Mouse (Mus musculus): Measurements from ENCODE around the gene Disc1.

Gene Disc1

DNA sequence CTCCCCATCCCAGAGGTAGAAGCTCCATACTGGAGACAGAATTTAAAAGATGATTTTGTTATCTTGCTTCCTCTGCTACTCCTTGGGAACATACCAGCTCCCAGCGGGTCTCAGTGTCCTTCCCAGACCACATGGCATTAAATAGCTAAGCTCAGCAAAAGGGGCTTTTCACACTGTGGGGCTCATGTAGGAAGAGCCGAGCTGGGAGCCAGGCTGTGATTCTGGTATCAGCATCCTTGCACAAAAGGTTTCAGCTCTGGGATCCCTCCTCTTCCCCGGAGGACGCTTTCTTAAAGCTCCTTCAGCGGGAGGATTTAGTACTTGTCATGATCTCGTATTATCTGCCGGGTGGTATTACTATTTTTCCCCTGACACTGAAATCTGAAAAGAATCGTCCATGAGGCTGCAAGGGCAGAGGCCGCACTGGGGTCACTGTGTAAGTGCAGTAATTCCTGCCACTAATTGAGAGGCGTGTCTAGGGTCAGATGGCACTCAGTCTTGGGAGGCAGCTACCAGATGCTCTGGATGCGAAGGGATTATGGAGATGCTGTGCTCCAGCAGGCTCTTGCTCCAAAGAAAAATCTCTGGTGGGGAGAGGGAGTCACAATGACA is 223.2 kb downstream of the Disc1 start:
- no peak for DNase-seq

DNA sequence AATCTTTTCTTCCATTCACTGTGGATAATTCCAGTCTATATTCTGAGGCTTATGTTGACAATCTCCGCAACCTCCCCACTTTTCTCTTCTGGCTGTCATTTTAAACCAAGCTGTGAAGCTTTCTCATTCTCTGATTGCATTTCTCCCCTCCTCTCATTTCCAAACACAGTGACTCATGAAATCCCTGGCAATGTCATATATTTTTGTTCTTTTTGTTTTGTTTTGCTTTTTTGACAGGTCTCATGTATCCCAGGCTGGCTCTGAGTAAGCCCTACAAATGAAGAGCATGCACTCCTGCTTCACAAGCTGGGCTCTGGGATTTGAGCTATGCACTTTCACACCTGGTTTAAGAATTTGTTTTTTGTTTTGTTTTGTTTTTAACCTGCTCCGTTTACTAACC is 225.2 kb downstream of the Disc1 start:
- no peak for DNase-seq

- no peak for DNase-seq
Measured at GRCm38 (mm10) chr8:125279892-125280291, 225.9 kb downstream of the Disc1 start.

DNA sequence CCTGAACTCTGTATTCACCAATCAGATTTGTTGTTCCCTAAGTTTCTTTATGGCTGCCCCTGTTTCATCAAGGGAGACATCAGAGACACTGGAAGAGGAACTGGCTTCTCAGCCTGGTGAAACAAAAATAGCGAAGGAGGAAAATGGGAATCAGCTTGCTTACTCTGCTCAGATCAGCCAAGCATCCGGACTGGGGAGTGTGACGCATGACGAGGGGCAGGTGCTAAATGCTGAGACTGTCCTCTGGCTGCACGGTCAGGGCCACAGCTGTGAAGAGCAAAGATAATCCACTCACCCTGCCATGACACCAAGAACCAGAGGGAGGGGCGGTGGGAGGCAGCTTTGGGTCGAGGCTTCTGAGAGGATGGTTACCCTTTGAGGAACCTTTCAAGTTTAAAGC is 228.5 kb downstream of the Disc1 start:
- DNase-seq, result no peak

DNA sequence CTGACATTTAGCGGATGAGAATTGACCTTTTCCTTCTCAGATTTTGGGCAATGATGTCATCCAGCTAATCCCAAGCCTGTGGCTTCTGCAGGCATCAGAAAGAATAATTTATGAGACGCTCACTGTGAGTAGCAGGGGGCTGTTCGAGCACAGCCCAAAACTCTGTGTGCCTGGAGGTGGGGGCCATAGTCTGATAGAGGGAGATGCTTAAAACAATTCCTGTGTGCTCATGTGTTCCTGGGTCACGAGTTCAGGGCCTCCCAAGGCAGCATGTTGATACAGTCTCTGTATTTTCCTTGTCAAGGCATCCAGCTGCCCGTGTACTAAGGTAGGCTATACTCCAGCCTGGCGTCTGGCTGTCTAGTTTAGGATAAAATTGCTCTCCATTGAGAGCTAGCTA is 229.5 kb downstream of the Disc1 start:
- no peak for DNase-seq

GRCm38 (mm10) chr8:125284875-125285274 is 230.9 kb downstream of the Disc1 start:
- DNase-seq, result no peak

GRCm38 (mm10) chr8:125285391-125285790 is 231.4 kb downstream of the Disc1 start:
- DNase-seq, result no peak

GRCm38 (mm10) chr8:125285966-125286681 is 232.1 kb downstream of the Disc1 start:
- no peak for DNase-seq

DNA sequence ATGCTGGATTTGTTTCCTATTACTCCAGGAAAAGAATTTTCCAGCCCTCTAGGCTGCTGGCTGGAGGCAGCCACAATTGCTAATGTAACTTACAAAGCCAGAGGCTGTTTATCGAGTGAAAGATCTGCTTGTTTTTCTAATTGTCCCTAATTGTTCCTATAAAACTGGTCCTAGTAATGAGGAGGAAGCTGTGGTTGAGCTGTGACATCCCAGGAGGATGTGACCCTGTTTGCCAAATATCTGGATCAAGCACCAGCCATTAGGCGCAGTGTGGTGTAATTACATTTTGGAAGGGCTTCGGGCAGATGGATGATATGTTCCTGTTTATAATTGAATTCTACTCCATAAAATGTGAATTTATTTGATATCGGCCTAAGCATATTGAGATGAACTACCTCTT is 233.3 kb downstream of the Disc1 start:
- DNase-seq, result no peak

- no peak for DNase-seq
Measured at GRCm38 (mm10) chr8:125287841-125288341, 233.9 kb downstream of the Disc1 start.

- DNase-seq, result no peak
Measured at GRCm38 (mm10) chr8:125291506-125291905, 237.5 kb downstream of the Disc1 start.

GRCm38 (mm10) chr8:125291932-125292717 is 238.1 kb downstream of the Disc1 start:
- no peak for DNase-seq

DNA sequence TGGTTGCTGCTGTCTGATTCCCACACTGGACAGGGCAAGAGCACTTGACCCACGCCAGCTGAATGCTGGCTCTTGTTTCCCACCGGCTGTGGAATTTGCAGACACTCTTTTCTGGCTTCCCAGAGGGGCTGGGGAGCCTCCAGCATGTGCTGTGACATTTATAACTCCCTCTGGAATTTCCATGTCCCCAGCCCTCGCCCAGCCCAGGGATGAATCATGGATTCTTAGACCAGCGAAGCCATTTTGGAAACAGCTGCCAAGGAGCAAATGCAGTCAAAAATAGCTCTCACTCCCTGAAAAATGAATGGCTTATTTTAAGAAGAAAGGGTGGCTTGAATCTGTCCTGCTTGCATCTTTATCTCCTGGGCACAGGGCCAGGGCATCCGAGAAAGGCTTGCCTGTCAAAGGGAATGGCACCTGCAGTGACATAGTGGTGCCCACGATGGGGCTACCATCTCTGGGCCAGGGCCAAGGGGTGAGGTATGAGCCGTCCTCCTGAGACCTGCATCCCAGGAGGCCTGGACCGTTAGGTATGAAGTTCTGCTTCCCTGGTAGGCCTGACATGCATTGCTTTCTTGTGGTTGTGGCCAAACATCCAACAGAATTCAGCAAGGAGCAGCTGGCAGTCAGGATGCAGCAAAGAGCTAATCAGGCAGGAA is 239.1 kb downstream of the Disc1 start:
- no peak for DNase-seq

DNA sequence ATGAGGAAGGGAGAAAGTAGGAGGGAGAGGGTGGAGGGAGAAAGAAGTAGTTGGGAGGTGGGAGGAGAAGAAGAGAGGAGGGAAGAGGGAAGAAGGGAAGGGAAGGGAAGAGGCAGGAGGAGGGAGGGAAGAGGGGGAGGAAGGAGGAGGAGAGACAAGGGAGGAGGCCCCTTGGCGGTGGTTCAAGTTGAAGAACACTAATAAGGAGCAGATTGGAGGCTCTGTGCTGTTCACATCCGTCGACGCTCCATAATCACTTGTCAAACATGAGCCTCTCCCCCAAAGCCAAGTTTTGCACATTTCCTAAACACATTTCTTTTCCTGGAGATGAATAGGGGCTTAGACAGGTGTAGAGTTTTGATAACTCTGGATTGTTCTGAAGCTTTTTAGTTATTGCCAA is 245.3 kb downstream of the Disc1 start:
- DNase-seq, result no peak

DNA sequence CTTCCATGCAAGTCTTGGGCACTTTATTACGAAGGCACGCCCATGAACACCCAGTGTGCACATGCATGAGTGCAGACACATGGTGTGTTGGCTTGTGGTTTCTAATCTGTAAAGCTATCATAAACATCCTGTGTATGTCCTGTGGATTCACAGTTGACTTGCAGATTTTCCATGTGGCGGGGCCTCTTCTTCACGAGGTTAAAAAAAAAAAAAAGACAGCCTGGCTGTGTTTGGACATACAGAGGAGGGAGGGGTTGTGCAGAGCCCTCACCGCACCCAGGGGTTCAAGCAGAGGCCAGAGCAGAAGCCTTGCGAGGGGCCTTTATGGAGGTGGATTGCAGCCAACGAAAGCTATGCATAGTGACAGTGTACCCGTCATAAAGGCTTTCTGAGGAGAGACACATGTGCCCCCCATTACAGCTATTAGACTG is 248.0 kb downstream of the Disc1 start:
- DNase-seq, result no peak

- no peak for DNase-seq
Measured at GRCm38 (mm10) chr8:125306665-125307064, 252.7 kb downstream of the Disc1 start.

DNA sequence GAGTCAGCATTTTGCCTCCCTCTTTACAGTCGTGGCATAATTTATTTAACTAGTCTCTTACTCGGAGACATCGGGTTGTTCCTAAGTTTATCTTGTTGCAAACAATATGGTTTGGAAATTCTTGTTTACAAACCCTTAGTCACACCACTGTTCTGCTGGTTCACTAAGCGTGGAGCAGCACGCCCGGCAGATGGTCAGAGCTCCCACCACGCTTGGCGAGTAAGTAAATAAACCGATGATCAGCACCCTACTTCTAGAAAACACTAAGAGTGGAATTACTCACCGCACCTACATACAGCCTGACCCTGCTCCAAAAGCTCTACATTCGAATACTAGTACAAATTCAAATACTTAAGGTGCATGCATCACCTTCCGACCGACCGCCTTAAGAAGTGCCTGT is 256.0 kb downstream of the Disc1 start:
- DNase-seq, result no peak

Data from cerebellum, adult 9-10 months (tissue).